19 mouse cellular contexts compared by ENCODE assay signal in the genomic region with DNA sequence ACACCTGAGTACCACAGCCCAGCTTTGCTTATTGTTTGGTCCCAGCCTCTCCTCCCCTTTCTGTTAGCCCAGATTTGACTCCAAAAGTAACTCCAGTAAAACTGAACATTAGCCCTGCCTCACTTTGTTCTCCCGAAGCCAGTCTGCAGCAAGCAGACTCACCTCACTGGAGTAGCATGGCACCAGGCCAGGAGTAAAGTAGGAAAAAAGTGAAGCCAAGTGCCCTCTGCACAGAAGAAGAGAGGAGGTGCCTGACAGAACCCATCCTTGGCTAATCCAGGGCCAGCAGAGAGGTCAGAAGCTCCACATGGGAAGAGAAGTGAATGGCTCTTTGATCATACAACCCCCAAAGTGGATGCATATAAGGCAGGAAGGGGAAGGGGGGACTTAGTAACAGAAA.
"Had no signal": no experiment of that assay in that cellular context is flagged by ENCODE, and none has a peak within 500 bp of the region (broad histone marks: within the 10 kb centered on the region; RNA-seq: fewer than 3 reads in every experiment).

No protein-coding gene starts in this region.

- H3K27me3 ChIP-seq: liver, embryonic 13.5 days; midbrain, embryonic 15.5 days had no signal

- ATAC-seq: hindbrain, embryonic 16.5 days; intestine, embryonic 15.5 days; midbrain, embryonic 15.5 days had no signal

- H3K27ac ChIP-seq: intestine, embryonic 15.5 days; kidney, postnatal 0 days; limb, embryonic 12.5 days; limb, embryonic 15.5 days; liver, embryonic 13.5 days; lung, embryonic 15.5 days; macrophage; midbrain, embryonic 12.5 days; midbrain, embryonic 15.5 days; neural tube, embryonic 13.5 days; stomach, postnatal 0 days had no signal

- DNase-seq: left cerebral cortex, postnatal 4 days; liver, embryonic 13.5 days; lung, postnatal 14 days; right cerebral cortex, postnatal 14 days; right cerebral cortex, postnatal 4 days; thymus, adult 2 months; thymus, postnatal 14 days; thymus, postnatal 4 days had no signal

- H3K4me1 ChIP-seq: liver, embryonic 13.5 days had no signal

- H3K36me3 ChIP-seq: intestine, embryonic 15.5 days; limb, embryonic 12.5 days; limb, embryonic 15.5 days; liver, embryonic 13.5 days; lung, embryonic 15.5 days; midbrain, embryonic 12.5 days; midbrain, embryonic 15.5 days; neural tube, embryonic 13.5 days had no signal

- H3K4me2 ChIP-seq: intestine, embryonic 15.5 days; limb, embryonic 12.5 days; limb, embryonic 15.5 days; liver, embryonic 13.5 days; lung, embryonic 15.5 days; midbrain, embryonic 12.5 days; midbrain, embryonic 15.5 days; neural tube, embryonic 13.5 days had no signal

- H3K9ac ChIP-seq: intestine, embryonic 15.5 days; limb, embryonic 12.5 days; limb, embryonic 15.5 days; liver, embryonic 13.5 days; lung, embryonic 15.5 days; midbrain, embryonic 12.5 days; midbrain, embryonic 15.5 days; neural tube, embryonic 13.5 days had no signal

- H3K4me3 ChIP-seq: intestine, embryonic 15.5 days; limb, embryonic 12.5 days; limb, embryonic 15.5 days; liver, embryonic 13.5 days; lung, embryonic 15.5 days; midbrain, embryonic 12.5 days; midbrain, embryonic 15.5 days; neural tube, embryonic 13.5 days had no signal

- H3K9me3 ChIP-seq: intestine, embryonic 15.5 days; limb, embryonic 12.5 days; limb, embryonic 15.5 days; liver, embryonic 13.5 days; lung, embryonic 15.5 days; midbrain, embryonic 12.5 days; midbrain, embryonic 15.5 days; neural tube, embryonic 13.5 days had no signal
